Mouse (Mus musculus) cortical plate, adult 2 months (tissue): Measurements from ENCODE around the gene Adra2c. TPM values are rescaled to one million over a fixed set of nuclear protein-coding genes. Genes with fewer than 3 reads are reported as not detected.

ENCODE experiments used
- H3K27ac ChIP-seq: fragments of 200-500 bp; 2 replicates; pipeline ENCODE4 v1.5.1; 2012; ENCODE audit warnings: low read length, control low read depth, inconsistent platforms; ENCODE audit not compliant: insufficient read depth
- H3K4me1 ChIP-seq: fragments of 200-500 bp; 2 replicates; pipeline ENCODE4 v1.6.1; 2011; ENCODE audit warnings: low read length; ENCODE audit not compliant: control insufficient read depth, insufficient read depth
- H3K4me3 ChIP-seq: fragments of 200-500 bp; 2 replicates; pipeline ENCODE4 v1.5.1; 2011; ENCODE audit warnings: mild to moderate bottlenecking, low read length, control low read depth; ENCODE audit not compliant: insufficient read depth
- CTCF ChIP-seq: fragments of 200-500 bp; IDR thresholded peaks from 2 replicates; pipeline ENCODE4 v1.5.1; 2011; ENCODE audit warnings: mild to moderate bottlenecking, control low read depth, low read length; ENCODE audit not compliant: insufficient read depth; ENCODE audit errors: extremely low read depth
- POLR2A ChIP-seq: fragments of 200-500 bp; IDR thresholded peaks from 2 replicates; pipeline ENCODE4 v1.6.1; 2011; ENCODE audit warnings: mild to moderate bottlenecking, low read length, control low read depth; ENCODE audit not compliant: insufficient read depth; ENCODE audit errors: extremely low read depth
- polyA plus RNA-seq: library from polyadenylated mRNA; depleted of rRNA; stranded (reverse); fragments of >200 nt; gene quantifications from 2 replicates; pipeline ENCODE4 v1.2.3, GENCODE M21; 2012; rRNA removed

The Adra2c gene
- polyA plus RNA-seq, 1 experiment, result 12.9 TPM

DNA sequence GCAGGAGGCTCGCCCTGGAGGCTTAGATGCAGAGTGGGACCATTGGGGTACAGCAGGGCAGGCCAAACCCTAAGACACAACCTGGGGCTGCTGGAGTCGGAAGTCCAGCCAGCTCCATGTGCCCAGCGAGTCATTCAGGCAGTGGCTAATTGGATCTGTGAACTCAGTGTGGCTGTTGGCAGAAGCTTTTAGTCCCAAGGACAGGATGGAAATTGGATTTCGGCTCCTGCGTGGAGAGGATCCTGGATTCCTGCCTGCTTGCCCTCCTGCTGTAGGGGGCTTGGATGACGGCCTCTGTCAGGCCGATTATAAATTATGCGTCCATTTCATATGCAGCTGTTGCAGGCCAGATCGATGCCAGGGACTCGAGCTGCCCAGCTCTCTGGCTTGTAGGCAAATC is 27.2 kb downstream of the Adra2c start:
- Histone ChIP-seq H3K4me3 (no peak overlapping the region), H3K4me1 (peaks cover 1% of the 10 kb centered on the region; the same call in 1 of the 2 replicates), H3K27ac (no peak overlapping the region)
- TF ChIP-seq CTCF, result no peak
- TF ChIP-seq POLR2A, result no peak

DNA sequence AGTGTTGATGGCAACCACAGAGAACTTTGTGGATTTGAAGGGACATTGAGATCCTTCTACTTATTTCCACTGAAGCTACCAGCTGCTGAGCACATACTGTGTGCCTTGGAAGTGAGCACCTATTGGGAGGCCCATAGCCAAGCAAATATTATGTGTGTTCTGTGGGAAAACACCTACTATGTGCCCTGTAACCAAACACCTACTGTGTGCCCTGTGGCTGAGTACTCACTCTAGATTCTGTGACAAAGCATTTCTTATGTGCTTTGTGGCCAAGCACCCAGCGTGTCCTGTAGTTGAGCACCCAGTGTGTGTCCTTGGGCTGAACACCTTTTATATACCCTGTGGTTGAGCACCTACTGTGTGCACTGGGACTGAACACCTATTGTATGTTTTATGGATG is 28.6 kb downstream of the Adra2c start:
- TF ChIP-seq CTCF (no peak), POLR2A (no peak)
- Histone ChIP-seq H3K4me1 (peaks cover 1% of the 10 kb centered on the region; the same call in 1 of the 2 replicates), H3K27ac (no peak overlapping the region), H3K4me3 (no peak overlapping the region)

DNA sequence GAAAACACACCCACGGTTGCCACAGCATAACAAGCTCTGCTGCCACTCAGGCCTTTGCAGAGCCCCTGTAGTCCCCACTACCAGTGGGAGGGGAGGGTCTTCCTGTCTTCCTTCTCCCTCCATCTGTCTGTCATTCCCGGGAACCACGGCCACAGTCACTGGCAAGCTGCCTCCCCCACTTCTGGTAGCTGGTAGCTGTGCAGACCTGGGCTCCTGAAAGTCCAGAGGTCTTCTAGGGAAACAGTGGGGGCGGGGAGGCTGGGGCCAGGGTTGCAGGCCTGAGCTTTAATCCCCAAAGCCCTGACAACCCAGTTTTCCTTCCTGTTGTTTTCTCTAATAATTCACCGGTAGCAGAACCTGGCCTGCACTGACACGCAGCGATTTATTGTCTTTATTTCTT is 31.7 kb downstream of the Adra2c start:
- TF ChIP-seq POLR2A, result no peak
- TF ChIP-seq CTCF, result no peak
- Histone ChIP-seq H3K4me3 (no peak overlapping the region), H3K27ac (no peak overlapping the region), H3K4me1 (peaks cover 3% of the 10 kb centered on the region)

DNA sequence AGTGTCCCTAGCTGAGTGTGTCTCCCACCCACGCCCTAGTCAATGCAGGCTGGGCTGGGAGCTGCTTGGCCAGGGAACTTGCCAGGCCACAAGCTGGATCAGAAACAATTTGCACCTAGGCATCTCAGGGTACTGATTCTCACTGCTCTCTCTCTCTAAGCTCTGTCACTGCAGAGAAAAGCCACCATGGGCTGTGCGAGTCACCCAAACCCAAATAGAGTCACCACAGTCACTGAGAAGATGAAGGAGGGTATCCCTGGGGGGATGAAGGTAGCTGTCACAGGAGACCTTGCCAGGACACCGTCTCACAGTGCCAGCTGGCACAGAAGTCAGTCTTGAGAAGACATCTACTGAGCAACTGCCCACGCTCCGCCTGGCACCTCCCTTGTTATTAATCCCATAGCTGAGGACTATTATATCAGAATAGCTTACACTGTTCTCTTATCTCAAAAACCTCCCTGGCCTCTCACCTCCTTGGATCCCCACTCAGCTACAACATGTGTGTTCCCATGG is 33.7 kb downstream of the Adra2c start:
- Histone ChIP-seq H3K27ac (no peak overlapping the region), H3K4me3 (no peak overlapping the region), H3K4me1 (peaks cover 3% of the 10 kb centered on the region)
- TF ChIP-seq POLR2A (no peak), CTCF (no peak)

DNA sequence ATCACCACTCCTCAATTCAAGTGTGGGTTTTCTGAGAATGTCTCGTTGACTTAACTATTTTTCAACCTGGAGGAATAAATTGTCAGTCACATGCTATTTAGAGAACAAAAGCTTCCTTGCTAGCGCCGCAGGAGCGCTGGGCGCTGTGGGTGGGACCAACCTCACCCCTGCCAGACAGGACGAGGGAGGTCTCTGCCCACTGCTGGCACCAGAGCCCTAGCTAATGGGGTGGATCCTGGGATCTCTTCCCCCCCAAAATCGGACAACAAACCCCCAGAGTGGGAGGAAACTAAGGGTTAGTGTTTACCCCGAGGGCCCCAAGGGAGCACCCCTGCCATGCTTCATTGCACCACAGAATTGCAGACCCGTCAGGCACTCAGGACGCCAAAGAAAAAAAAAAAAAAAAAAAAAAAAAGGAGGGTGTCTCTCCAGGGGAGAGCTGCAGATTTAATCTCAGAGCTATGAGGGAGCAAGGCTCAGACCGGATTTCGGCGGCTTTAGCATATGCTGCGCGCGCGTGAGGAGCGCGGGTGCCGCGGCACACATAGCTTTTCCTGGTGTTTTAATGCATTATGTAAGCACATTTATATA is 35.2 kb downstream of the Adra2c start:
- H3K4me1 ChIP-seq, result peaks cover 3% of the 10 kb centered on the region
- H3K27ac ChIP-seq, result peak overlapping the region; percentile 49; the same call in 1 of the 2 replicates
- peak overlapping the region; percentile 6; the same call in 1 of the 2 replicates for H3K4me3 ChIP-seq
- TF ChIP-seq CTCF (no peak), POLR2A (no peak)

DNA sequence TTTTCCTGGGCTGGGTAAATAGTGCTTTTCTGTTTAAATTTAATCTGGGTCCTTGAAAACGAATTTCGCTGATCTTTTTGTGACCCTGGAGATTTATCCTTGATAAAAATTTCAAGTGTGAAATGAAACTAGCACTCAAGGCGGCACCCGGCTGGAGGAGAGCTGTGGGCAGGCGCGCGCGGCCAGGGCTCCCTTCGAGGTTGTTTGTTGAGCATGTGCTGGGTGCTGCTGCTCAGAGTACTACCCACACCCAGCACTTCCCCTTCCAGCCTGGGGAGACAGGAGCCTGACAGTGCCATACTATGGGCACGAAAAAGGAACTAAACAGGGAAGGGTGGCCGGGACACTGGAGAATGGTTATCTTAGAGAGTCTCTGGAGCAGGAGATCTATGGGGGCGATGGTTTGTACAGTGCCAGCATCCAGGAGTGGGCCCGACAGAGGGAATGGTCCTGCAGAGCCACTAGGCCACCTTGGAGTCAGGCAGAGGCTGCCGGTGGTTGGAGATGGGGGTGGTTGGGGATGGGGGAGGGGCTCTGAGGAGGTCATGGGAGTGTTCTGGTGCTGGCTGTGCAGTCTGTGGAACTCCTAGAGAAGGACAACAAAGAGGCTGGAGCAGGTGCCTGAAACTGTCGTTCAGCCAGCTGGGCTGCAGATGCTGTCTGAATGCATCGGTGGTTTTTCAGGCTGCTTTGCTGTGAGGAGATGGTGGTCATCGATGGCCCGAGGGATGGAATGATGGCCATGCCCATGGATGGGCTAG is 35.9 kb downstream of the Adra2c start:
- peaks cover 3% of the 10 kb centered on the region for H3K4me1 ChIP-seq
- H3K4me3 ChIP-seq, result no peak overlapping the region
- peak overlapping the region; percentile 2; the same call in 1 of the 2 replicates for H3K27ac ChIP-seq
- TF ChIP-seq CTCF, result no peak
- TF ChIP-seq POLR2A, result no peak

DNA sequence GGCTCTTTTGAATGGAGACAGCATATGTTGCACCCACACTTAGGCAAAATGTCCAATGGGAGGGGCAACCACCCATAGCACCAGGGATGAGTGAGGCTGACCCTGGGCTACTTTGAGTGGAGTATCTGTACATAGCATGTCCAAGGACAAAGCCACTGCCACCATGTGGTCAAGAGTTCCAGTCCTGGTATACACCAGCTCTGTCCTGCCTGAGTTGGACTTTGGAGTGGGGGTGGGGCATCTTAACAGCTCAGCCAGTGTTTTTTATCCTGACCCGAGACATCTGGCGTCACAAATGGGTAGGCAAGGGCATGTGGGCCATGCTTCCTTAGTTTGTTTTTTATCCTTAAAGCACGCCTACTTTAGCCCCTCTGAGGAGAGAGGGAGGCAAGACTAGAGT is 36.5 kb downstream of the Adra2c start:
- Histone ChIP-seq H3K4me1 (peaks cover 3% of the 10 kb centered on the region), H3K27ac (no peak overlapping the region), H3K4me3 (no peak overlapping the region)
- TF ChIP-seq CTCF, result no peak
- TF ChIP-seq POLR2A, result no peak

DNA sequence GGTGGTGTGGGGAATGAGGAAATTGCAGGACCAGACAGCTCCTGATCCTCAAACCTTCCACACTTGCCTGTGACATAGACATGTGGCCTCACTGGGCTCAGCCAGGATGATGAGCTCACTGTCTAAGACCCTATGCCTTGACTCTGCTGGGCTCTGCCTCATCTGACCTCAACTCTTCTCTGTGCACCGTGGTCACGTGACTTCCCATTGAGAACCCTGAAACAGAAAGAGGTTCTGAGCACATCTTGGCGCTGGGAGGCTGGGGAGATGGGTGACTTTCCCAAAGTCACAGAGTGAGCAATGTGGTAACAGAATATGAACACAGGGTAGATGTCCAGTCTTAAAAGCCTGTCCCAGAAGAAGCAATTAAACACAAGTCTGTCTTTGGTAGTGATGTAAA is 37.1 kb downstream of the Adra2c start:
- no peak for TF ChIP-seq POLR2A
- TF ChIP-seq CTCF, result no peak
- no peak overlapping the region for H3K4me3 ChIP-seq
- peaks cover 3% of the 10 kb centered on the region for H3K4me1 ChIP-seq
- no peak overlapping the region for H3K27ac ChIP-seq

DNA sequence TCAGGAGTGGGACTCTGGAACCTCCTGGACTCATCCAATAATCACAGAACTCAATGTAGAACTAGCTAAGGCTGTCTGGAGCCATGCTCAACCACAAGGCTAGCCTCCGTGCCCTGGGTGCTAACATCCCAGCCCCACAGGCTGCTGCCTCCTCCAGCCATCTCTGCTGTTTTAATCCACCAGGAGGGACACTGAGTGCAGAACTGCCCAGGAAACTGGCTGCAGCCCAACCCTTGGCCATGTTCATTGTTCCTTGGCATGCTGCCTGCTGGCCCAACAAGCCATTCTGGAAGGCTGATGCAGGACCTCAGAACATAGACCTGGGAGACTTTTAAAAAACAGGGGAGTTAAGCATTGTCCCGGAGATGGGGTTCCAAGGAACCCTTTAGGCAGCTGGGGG is 42.5 kb downstream of the Adra2c start:
- Histone ChIP-seq H3K4me3 (no peak overlapping the region), H3K27ac (no peak overlapping the region), H3K4me1 (no peaks in the 10 kb centered on the region)
- TF ChIP-seq CTCF (no peak), POLR2A (no peak)

DNA sequence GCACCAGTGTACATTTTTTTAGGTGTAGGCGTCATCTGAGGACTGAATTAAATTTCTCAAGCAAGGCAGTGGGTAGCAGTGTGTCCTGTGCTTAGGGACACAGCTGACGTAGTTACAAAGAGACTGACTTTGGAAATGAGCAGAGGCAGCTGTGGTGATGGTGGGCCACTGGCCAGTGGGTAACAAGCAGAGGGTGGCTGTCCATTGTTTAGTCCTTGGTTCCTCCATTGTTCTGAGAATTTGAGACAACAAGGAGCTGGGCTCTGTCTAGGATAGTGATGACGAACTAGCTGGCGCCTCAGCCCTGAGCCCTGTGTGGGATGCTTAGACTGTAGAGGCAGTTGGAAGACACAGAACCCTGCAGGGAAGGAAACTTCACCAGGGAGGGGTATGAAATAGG is 52.7 kb downstream of the Adra2c start:
- H3K4me1 ChIP-seq, result peaks cover 15% of the 10 kb centered on the region
- TF ChIP-seq CTCF (no peak), POLR2A (no peak)
- peak overlapping the region; percentile 4; the same call in 1 of the 2 replicates for H3K27ac ChIP-seq
- H3K4me3 ChIP-seq, result no peak overlapping the region

Other genes starting within 250 kb of the Adra2c start
- 0.44 and 0.45 TPM in 2 replicates for gene Hgfac, start 236.8 kb upstream of the Adra2c start, polyA plus RNA-seq
- gene Dok7, start 221.6 kb upstream of the Adra2c start, polyA plus RNA-seq, result 17.1 and 17.7 TPM in 2 replicates
- gene Lrpap1, start 172.6 kb upstream of the Adra2c start, polyA plus RNA-seq, result 113 and 116 TPM in 2 replicates
- not detected in 2 replicates for gene Hmx1, start 110.8 kb downstream of the Adra2c start, polyA plus RNA-seq
- 0.28 and 0.48 TPM in 2 replicates for gene Cpz, start 247.4 kb downstream of the Adra2c start, polyA plus RNA-seq